Comparison of ENCODE assay signal across 24 mouse cellular contexts in genomic region chr8:75204190-75204868, GRCm38 (mm10). TPM values are rescaled to one million over a fixed set of nuclear protein-coding genes. Genes with fewer than 3 reads are reported as not detected.
DNase-seq lines count a peak whose midpoint lies in the region; ATAC-seq lines count a peak whose summit lies in the region.
"Had no signal": no experiment of that assay in that cellular context is flagged by ENCODE, and none has a peak within 500 bp of the region (broad histone marks: within the 10 kb centered on the region; RNA-seq: fewer than 3 reads in every experiment).

No protein-coding gene starts in this region.

- peak; percentile 29; the same call in 1 of the 2 replicates for ATAC-seq in frontal cortex, adult (ENCODE audit: low TSS enrichment)
- ATAC-seq: forebrain, embryonic 15.5 days; hindbrain, postnatal 0 days; inflammation-experienced regulatory T-cells, adult 6 months; intestine, embryonic 16.5 days; Patski had no signal

- no peak for DNase-seq in frontal cortex, postnatal 14 days (ENCODE audit: low spot score in 2 of 2)
- peak; percentile 22 for DNase-seq in layer of hippocampus, adult 9-10 months (ENCODE audit: low spot score)
- peak; percentile 51 to 55 for DNase-seq in layer of hippocampus, postnatal 36 days
- DNase-seq in right cerebral cortex, adult 2 months (ENCODE audit: low spot score in 2 of 2): no peak
- DNase-seq in adrenal gland, postnatal 25 days: no peak
- DNase-seq: adrenal gland, postnatal 10 days; B cell, adult 2 months; cerebellum, adult 11 months; cerebellum, adult 2 months; cerebellum, adult 9-11 months; cerebellum, postnatal 36 days; embryo, embryonic 11 days; gastrocnemius, adult 2 months; gastrocnemius, postnatal 14 days; heart, adult 11 months; heart, postnatal 10 days; heart, postnatal 4 days had no signal

RNA-seq across cellular contexts. Expression of gene Rasd2, which starts 9.4 kb away (rescaled TPM):
- 10 to 100 TPM; 65.5 to 79.8 TPM for total RNA-seq in layer of hippocampus, postnatal 36 days (2021)
- 2.0 and 3.4 TPM in 2 replicates for total RNA-seq in adrenal gland, postnatal 25 days (2021)
- total RNA-seq: CH12.LX had no signal

Comparison
In these comparisons a context has a peak if more than half of its experiments do, and no peak if none do; other contexts are left out.
1. DNase-seq: peak in layer of hippocampus, adult 9-10 months (single experiment) and layer of hippocampus, postnatal 36 days (2 of 2); none in frontal cortex, postnatal 14 days (0 of 2), right cerebral cortex, adult 2 months (0 of 2) and adrenal gland, postnatal 25 days (single experiment).
2. RNA of gene Rasd2, which starts 9.4 kb away (total RNA-seq): 65.5 to 79.8 TPM in layer of hippocampus, postnatal 36 days; 2.0 to 3.4 TPM in adrenal gland, postnatal 25 days; every median in the first group is over 10 times any median in the second.